Mouse (Mus musculus): ENCODE measurements around the gene Eddm3b. TPM values are rescaled to one million over a fixed set of nuclear protein-coding genes. Genes with fewer than 3 reads are reported as not detected.
"Not testable (repeated sequence)": the region's sequence is repeated elsewhere in the genome, so short reads cannot be mapped to it uniquely, and the experiment has no call there.

Eddm3b gene
- polyA plus RNA-seq, 1 experiment from 2014 or later: not detected

- no peak for DNase-seq (ENCODE audit: low spot score)
Measured at GRCm38 (mm10) chr14:51142568-51142967, 28.3 kb downstream of the Eddm3b start.

DNA sequence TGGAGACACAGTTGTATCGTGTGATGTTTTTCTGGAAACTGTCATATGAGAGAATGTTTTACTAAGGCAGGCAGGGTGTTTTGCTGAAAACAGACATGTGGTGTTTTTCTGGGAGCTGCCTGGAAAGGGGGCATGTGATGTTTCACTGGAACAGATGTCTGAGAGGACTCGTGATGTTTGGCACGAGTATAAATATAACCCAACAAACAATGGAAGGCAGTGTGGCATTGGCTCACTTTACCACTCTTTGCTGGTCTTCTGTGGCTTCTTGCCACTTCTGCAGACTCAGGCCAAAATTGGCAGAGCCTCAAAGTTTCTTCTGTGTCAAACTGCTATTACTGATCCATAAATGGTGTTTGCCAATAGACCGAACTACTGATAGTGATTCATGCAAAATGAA lies 29.1 kb downstream of the Eddm3b start:
- no peak for DNase-seq (ENCODE audit: low spot score)

DNA sequence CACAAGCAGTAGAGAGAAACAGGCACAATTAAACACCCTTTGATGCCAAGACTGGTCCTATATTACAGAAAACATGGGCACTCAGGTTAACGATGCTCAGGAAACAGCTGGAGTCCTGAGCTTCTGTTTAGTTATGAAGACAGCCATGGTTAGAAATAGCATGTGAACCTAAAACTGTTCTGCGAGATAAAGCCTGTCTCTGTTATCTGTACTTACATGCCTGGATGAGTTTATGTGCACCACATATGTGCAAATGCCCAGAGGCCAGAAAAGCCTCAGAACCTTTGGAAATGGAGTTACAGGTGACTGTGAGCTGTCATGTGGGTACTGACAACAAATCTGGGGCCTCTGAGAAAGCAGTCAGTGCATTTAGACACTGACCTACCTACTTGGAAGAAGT lies 29.7 kb downstream of the Eddm3b start:
- no peak for DNase-seq (ENCODE audit: low spot score)

- no peak for DNase-seq (ENCODE audit: low spot score)
Measured at GRCm38 (mm10) chr14:51144451-51144850, 30.2 kb downstream of the Eddm3b start.

DNA sequence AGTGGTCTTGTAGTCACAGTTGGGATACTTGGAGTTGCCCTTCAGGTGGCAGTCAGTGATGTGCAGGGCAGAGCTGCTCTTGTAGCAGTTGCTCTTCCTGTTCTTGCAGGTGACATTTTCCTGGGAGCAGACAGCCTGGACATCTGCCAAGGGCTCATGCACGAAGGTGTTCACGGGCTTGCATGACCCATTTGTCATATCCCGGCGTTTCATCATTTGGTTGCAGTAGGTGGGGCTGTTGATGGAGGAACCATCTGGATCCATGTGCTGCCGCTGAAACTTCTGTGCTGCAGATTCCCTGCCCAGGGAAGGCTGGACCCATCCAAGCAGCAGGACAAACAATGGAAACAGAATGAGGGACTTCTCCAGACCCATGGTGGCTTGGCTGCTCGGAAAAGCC lies 31.3 kb downstream of the Eddm3b start:
- DNase-seq (ENCODE audit: low spot score): no peak

- no peak for DNase-seq (ENCODE audit: low spot score)
Measured at GRCm38 (mm10) chr14:51146685-51147084, 32.5 kb downstream of the Eddm3b start, which contains the start of gene Rnase1. Rnase1 (minus strand) TSS chr14:51146785.

DNA sequence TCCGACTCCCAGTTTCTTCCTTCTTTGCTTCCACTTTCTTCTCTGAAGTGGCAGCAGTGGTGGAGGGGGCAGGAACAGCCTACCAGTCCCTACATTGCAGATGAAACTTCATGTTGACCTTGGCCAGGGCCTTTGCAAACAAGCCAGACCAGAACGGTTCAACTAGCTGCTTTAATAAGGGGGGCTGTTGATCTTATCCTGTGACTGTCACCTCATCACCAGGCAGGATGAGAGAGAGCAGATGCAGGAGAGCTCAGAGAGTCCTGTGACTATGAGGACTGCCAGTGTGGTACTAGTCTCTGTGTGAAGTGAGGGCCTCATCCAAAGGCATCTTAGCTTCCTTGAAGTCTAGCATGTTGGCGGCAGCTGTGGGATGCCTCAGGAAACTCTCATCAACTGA lies 33.8 kb downstream of the Eddm3b start:
- DNase-seq (ENCODE audit: low spot score): no peak

GRCm38 (mm10) chr14:51149164-51149563 lies 34.9 kb downstream of the Eddm3b start:
- DNase-seq (ENCODE audit: low spot score): no peak

- DNase-seq (ENCODE audit: low spot score): no peak
Measured at GRCm38 (mm10) chr14:51150206-51150831, 36.1 kb downstream of the Eddm3b start.

GRCm38 (mm10) chr14:51152249-51152870 lies 38.1 kb downstream of the Eddm3b start:
- no peak for DNase-seq (ENCODE audit: low spot score)

DNA sequence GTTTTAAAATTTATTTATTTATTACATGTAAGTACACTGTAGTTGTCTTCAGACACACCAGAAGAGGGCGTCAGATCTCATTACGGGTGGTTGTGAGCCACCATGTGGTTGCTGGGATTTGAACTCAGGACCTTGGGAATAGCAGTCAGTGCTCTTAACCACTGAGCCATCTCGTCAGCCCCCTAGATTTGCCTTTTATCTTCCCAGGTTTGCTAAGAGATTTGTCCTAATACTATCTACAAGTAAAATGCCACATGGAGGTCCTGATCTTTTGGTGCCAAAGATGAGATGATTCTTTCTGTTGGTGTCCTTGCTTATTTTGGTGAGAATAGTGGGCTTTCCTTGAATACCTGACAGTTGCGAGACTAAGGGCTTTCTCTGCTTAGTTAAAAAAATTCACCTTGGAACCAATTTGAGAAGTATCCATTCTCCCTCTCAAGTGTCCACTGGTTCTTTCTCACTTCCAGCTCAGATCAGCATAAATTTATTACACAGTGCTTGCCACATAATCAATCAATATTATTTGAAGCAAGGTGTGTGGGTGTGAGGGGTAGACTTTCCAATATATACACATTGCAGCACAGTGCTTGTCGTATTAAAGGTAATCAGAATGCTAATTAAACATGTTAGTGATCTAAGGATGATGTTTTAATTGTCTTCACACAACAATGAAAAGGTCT lies 42.0 kb downstream of the Eddm3b start:
- DNase-seq (ENCODE audit: low spot score): no peak

DNA sequence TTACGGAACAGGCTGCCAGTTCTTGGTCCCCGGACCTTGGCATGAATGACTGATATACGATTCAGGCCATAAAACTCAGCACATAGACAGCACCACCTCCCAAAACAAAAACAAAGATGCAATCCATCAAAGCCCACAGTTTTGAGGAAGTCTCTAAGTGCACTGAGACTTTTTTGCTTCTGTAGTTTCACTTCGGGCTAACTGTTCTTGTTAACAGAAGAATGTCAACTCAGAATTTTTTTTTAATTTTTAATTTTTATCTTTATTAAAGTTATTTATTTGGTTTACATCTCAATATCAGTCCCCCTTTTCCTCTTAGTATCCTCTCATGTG lies 42.5 kb downstream of the Eddm3b start:
- no peak for DNase-seq (ENCODE audit: low spot score)

DNA sequence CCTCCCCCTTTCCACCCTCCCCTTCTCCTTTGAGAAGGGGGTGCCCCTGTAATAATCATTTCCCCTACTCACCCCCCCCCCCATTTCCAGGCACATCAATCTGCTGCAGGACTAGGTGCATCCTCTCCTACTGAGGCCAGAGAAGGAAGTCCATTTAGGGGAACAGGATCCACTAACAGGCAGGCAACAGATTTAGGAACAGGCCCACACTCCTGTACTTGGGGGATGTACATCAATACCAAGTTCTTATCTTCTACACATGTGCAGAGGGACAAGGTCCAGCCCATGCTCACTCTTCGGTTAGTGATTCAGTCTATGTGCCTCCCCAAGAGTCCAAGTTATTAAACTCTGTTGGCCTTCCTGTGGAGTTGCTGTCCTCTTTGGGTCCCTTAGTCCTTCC lies 42.8 kb downstream of the Eddm3b start:
- no peak for DNase-seq (ENCODE audit: low spot score)

DNA sequence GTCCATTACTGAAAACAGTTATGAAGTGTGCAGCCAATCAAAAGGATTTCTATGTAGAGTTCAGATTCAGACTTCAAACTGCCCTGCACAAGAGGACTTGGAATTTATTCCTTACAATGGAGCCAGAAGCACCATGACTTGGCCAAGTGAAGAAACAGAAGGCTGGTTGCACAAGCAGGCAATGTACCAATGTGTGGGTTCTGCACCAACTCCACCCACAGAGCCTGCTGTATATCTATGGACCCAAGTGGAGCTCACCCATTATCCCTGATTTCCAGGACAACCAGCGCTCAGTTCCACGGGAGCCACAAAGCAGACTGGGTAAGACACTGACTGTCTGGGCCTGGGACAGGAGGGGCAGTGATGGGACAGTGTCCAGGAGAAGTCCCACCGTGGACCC lies 47.8 kb downstream of the Eddm3b start, which contains the start of gene Rnase2b:
Gene Rnase2b (plus strand): TSS at position 285 of the 400 bp plus-strand sequence.
- not testable (repeated sequence) for DNase-seq (ENCODE audit: low spot score)

GRCm38 (mm10) chr14:51163323-51163722 lies 49.1 kb downstream of the Eddm3b start:
- DNase-seq (ENCODE audit: low spot score): not testable (repeated sequence)

- DNase-seq (ENCODE audit: low spot score): no peak
Measured at GRCm38 (mm10) chr14:51165435-51165834, 51.2 kb downstream of the Eddm3b start.

DNA sequence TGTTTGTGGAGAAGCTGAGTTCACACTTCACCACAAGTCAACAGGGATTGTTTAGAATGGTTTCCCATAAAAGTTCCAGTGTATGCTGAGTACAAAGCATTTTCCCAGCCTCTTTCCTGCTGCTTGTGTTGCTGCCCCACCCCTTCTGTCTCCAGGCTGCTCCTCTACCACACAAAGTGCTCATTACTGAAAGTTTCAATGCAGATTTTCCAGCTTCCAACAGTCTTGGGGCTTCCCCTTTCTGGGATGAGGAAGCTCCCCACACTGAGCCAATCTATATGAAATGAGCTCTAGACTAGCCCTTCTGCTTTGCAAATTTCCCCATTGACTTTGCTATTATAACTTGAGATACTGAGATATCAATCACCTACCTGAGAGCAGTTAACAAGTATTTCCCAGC lies 51.8 kb downstream of the Eddm3b start:
- no peak for DNase-seq (ENCODE audit: low spot score)

Other genes with a start within 250 kb of the Eddm3b start
- 10.7 and 11.2 TPM in 2 replicates for gene Tep1, start 243.9 kb upstream of the Eddm3b start, polyA plus RNA-seq (2015; fragmentation: Nextera tagmentation; extraction: Ambion mirVana)
- 0.18 and 0.30 TPM in 2 replicates for gene Klhl33, start 216.9 kb upstream of the Eddm3b start, polyA plus RNA-seq (2015; fragmentation: Nextera tagmentation; extraction: Ambion mirVana)
- 111 and 123 TPM in 2 replicates for gene Osgep, start 189.5 kb upstream of the Eddm3b start, polyA plus RNA-seq (2015; fragmentation: Nextera tagmentation; extraction: Ambion mirVana)
- gene Apex1, start 189.5 kb upstream of the Eddm3b start, polyA plus RNA-seq (2015; fragmentation: Nextera tagmentation; extraction: Ambion mirVana): 165 and 184 TPM in 2 replicates
- gene Pip4p1, start 183.6 kb upstream of the Eddm3b start, polyA plus RNA-seq (2015; fragmentation: Nextera tagmentation; extraction: Ambion mirVana): 42.3 and 45.5 TPM in 2 replicates
- gene Pnp, start 183.3 kb upstream of the Eddm3b start, polyA plus RNA-seq (2015; fragmentation: Nextera tagmentation; extraction: Ambion mirVana): 54.2 and 60.6 TPM in 2 replicates
- not detected in 2 replicates for gene Gm49342, start 169.9 kb upstream of the Eddm3b start, polyA plus RNA-seq (2015; fragmentation: Nextera tagmentation; extraction: Ambion mirVana)
- 0.69 and 1.1 TPM in 2 replicates for gene Pnp2, start 158.4 kb upstream of the Eddm3b start, polyA plus RNA-seq (2015; fragmentation: Nextera tagmentation; extraction: Ambion mirVana)
- 0.22 TPM in 1 of 2 replicates, not detected in the other for gene Rnase10, start 106.7 kb upstream of the Eddm3b start, polyA plus RNA-seq (2015; fragmentation: Nextera tagmentation; extraction: Ambion mirVana)
- not detected in 2 replicates for gene Rnase9, start 72.6 kb upstream of the Eddm3b start, polyA plus RNA-seq (2015; fragmentation: Nextera tagmentation; extraction: Ambion mirVana)
- gene Rnase11, start 64.3 kb upstream of the Eddm3b start, polyA plus RNA-seq (2015; fragmentation: Nextera tagmentation; extraction: Ambion mirVana): not detected in 2 replicates
- gene Rnase12, start 56.8 kb upstream of the Eddm3b start, polyA plus RNA-seq (2015; fragmentation: Nextera tagmentation; extraction: Ambion mirVana): 0.33 and 0.36 TPM in 2 replicates
- not detected in 2 replicates for gene Olfr750, start 40.0 kb upstream of the Eddm3b start, polyA plus RNA-seq (2015; fragmentation: Nextera tagmentation; extraction: Ambion mirVana)
- 29.9 and 32.1 TPM in 2 replicates for gene Rnase4, start 23.3 kb upstream of the Eddm3b start, polyA plus RNA-seq (2015; fragmentation: Nextera tagmentation; extraction: Ambion mirVana)
- 5.0 and 6.0 TPM in 2 replicates for gene Ang, start 23.3 kb upstream of the Eddm3b start, polyA plus RNA-seq (2015; fragmentation: Nextera tagmentation; extraction: Ambion mirVana)
- gene Rnase6, start 9.5 kb downstream of the Eddm3b start, polyA plus RNA-seq (2015; fragmentation: Nextera tagmentation; extraction: Ambion mirVana): 3.1 and 4.6 TPM in 2 replicates
- gene Rnase1, start 32.4 kb downstream of the Eddm3b start, polyA plus RNA-seq (2015; fragmentation: Nextera tagmentation; extraction: Ambion mirVana): 1.2 and 1.4 TPM in 2 replicates
- gene Rnase2b, start 47.8 kb downstream of the Eddm3b start, polyA plus RNA-seq (2015; fragmentation: Nextera tagmentation; extraction: Ambion mirVana): not detected in 2 replicates
- 0.55 TPM in 1 of 2 replicates, not detected in the other for gene Ang2, start 84.7 kb downstream of the Eddm3b start, polyA plus RNA-seq (2015; fragmentation: Nextera tagmentation; extraction: Ambion mirVana)
- not detected in 2 replicates for gene Ear14, start 89.0 kb downstream of the Eddm3b start, polyA plus RNA-seq (2015; fragmentation: Nextera tagmentation; extraction: Ambion mirVana)
- not detected in 2 replicates for gene Rnase2a, start 141.7 kb downstream of the Eddm3b start, polyA plus RNA-seq (2015; fragmentation: Nextera tagmentation; extraction: Ambion mirVana)
- not detected in 2 replicates for gene Gm7247, start 247.3 kb downstream of the Eddm3b start, polyA plus RNA-seq (2015; fragmentation: Nextera tagmentation; extraction: Ambion mirVana)

Data from thymus, postnatal 0 days (tissue).